Mouse (Mus musculus) frontal cortex, postnatal 25 days (tissue): ENCODE results near the gene Hnrnpa3.
A peak's percentile ranks its signal among the peaks of the same experiment; 100 is the strongest.
"Not testable (repeated sequence)": the region's sequence is repeated elsewhere in the genome, so short reads cannot be mapped to it uniquely, and the experiment has no call there.

ENCODE experiments used
- DNase-seq, 2 experiments: peaks; one replicate each; pipeline ENCODE4 v3.0.0; 2022; ENCODE audit warnings: low spot score in 2 of 2

The Hnrnpa3 gene

GRCm38 (mm10) chr2:75637055-75637304 is 22.1 kb upstream of the Hnrnpa3 start:
- not testable (repeated sequence) for DNase-seq

DNA sequence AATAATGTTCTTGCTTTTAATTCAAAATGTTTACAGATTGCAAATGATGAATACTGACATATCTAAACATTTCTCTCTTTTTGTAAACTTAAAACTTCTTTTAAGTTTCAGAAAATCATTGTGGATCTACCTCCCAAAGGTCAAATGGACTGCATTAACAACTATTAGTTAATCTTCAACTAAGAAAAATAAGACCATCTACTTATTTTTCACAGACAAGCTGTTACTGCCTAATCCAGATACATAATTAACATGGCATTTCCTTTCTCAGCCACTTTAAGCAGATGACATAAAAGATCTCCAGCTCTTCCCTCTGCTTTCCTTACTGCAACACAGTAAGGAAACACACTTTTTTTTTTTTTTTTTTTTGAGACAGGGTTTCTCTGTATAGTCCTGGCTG is 21.7 kb upstream of the Hnrnpa3 start:
- no peak for DNase-seq

- DNase-seq: not testable (repeated sequence)
Observed at GRCm38 (mm10) chr2:75637822-75638221, 21.2 kb upstream of the Hnrnpa3 start.

DNA sequence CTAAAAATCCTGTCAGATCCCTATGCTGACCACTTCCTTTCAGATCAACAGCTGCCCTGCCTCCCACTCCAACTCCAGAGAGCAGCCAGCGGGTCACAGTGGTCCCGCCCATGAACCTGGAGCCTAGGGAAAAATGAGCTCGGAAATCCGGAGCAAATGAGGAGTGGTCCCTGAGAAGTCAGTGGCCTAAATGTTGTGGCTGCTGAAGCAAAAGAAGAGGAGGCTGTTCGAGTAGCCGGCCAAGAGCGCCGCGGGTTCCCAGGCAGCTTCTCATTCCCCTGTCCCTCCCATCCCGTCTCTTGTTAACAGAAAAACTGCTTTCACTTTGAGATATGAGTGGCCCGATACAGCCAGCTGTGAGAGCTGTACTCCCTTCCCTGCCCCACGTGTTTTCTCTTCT is 19.5 kb upstream of the Hnrnpa3 start:
- DNase-seq: not testable (repeated sequence)

- DNase-seq: not testable (repeated sequence)
Observed at GRCm38 (mm10) chr2:75642312-75642711, 16.7 kb upstream of the Hnrnpa3 start.

DNA sequence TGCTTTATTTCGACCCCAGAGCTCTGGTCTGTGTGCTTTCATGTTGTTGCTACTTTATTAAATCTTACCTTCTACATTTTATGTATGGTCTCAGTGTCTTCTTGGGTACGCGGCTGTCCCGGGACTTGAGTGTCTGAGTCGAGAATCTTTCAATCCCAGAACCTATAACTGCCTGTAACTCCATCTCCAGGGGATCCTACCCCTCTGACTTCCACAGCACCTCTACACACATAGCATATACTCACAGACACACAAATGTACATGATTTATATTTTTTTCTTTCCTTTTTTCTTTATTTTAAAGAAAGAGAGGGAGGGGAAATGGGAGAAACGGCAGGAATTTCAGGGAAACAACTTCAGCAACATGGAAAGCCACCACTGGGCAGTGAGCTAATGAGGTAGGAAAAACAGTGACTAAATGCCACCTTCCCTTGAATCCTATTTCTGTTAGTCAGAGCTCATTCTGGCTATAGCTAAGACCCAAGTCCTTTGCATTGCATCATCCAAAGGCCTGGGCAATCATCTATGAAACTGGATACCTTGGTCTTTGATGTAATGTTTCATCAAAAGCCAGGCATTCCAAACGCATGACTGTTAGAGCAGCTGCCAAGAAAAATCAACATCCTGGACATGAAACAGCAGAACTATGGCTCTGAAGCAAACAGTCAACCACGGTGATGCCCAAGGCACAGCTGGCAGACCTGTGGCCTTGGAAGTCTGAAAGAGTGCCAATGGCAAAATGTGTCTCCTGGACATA is 16.1 kb upstream of the Hnrnpa3 start:
- DNase-seq: no peak

GRCm38 (mm10) chr2:75643950-75644349 is 15.1 kb upstream of the Hnrnpa3 start:
- DNase-seq: no peak

DNA sequence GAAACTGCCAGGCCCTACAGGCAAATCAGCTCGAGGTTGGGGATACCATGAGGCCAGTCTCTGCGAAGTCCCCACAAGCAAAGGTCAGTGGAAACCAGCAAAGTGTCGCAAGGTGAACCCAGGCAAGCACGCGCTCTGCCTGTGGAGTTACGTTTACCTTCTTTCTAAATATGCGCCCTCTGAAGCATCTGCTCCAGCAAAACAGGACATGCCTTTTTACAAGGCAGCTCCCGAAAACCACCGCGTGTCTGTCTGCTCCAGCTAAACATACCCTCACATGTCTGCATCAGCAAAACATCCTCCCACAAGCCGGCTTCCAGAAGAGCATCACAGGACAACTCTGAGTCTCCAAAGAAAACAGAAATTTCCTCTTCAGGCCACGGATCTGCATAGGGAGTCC is 13.8 kb upstream of the Hnrnpa3 start:
- no peak for DNase-seq

DNA sequence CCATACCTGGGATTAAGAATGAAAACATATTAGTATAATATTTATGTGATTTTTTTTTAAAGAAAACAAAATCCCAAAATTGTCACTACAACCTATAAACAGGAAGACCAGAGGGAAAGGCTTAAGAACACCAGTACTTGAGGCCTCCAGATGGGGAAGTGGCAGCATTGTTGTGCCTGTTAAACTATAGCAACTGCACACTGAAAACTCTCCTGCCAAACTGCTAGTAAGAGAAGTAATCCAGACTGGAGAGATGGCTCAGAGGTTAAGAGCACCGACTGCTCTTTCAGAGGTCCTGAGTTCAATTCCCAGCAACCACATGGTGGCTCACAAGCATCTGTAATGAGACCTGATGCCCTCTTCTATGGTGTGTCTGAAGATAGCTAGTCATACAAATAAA is 8.6 kb upstream of the Hnrnpa3 start:
- no peak for DNase-seq

DNA sequence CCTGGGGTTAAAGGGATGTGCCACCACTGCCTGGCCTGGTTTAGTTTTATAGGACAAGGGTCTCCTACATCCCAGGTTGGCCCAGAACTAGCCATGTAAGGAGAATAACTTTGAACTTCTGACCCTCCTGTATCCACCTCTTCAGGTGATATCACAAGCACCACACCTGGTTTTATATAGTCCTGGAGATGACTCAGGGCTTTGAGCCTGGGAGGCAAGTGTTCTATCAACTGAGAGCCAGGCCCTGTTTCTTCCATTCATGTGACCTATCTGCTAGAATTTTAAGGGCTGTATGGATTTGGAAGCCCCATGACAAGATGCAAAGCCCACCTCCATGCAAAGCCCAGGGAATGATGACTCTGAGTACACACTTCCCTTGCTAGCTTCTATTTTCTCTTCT is 5.9 kb upstream of the Hnrnpa3 start:
- no peak for DNase-seq

GRCm38 (mm10) chr2:75654679-75655078 is 4.4 kb upstream of the Hnrnpa3 start:
- no peak for DNase-seq

GRCm38 (mm10) chr2:75656924-75657323 is 2.1 kb upstream of the Hnrnpa3 start:
- DNase-seq: no peak

DNA sequence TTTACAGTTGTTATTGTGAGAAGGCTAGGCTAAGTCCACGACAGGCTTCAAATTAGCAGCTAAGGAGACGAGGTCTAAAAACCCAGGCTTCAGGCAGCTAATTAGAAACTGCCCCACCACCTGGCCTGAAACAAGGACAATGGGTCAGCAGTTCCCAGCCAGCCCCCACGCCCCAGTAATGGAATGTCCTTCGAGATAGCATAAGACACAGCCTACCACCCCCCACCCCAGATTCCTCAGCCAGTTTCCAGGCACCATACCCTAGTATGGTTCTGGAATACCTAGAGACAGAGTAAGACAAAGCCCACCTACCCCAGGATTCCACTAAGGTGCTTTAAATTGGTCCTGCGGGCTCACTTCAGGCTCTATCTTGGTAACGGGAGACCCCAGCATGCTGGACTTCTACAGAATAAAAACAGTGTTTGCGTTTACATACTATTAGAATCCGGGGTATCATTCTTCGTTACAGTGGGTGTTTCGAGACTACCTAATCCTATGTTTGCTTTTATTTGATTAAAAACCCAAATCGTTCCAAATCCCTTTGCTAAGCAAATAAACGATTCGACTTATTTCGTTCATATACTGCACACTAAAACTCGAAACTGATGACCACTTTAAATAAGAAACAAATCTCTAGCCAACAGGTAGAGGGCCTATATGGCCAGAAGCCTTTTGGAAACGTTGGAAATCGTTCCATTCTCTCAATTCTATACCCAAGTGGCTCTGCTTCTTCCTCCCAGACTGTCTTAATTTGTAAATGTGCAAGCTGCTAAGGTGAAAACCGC is 962 bp upstream of the Hnrnpa3 start:
- no peak for DNase-seq

GRCm38 (mm10) chr2:75659629-75659960 is 534 bp downstream of the Hnrnpa3 start:
- peak; percentile 78 to 83 for DNase-seq

DNA sequence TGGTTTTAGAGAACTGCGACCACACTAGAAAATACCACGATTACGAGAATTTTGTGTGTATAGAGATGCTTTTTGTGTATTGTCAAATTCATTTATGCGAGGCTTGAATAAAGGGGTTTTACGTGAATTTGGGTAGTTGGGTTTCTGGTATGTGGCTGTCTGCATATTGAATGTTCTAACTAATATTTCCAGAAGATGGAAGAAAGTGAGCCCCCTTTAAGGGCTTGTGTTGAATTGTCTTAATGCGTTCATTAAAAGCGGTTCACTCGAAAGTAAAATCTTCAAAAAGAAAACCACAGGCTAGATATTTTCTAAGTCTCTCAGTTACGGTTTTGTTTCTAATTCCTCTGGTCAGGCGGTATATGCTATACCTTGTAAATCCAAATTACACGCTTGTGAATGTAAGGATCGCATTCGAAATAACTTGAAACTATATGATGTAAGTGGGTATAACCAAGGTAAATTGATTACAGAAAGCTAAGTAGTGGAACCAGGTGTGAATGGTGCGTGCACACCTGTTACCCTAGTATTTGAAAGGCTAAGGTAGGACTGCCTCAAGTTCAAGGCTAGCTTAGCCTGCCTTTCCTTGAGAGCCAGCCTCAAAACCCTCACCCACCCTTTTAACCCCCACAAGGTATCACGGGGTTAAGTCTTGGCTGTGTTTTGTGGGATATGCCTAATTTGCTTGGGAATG is 1.3 kb downstream of the Hnrnpa3 start:
- no peak for DNase-seq

DNA sequence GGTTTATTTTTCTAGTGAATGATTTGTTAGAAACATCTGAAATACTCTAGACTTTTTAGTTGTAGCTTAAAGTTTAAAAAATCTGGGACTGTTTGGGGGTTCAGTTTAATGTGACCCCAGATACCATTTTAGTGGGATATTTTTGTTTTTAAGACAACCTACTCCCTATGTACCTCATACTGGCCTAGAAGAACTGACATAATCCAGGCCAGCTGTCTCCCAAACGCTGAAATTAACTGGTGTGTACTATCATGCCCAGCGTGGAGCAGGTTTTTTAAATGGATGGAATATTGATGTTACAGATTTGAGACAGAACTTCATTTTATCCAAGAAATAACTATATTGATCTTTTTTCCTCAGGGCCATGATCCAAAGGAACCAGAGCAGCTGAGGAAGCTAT is 2.0 kb downstream of the Hnrnpa3 start:
- no peak for DNase-seq

DNA sequence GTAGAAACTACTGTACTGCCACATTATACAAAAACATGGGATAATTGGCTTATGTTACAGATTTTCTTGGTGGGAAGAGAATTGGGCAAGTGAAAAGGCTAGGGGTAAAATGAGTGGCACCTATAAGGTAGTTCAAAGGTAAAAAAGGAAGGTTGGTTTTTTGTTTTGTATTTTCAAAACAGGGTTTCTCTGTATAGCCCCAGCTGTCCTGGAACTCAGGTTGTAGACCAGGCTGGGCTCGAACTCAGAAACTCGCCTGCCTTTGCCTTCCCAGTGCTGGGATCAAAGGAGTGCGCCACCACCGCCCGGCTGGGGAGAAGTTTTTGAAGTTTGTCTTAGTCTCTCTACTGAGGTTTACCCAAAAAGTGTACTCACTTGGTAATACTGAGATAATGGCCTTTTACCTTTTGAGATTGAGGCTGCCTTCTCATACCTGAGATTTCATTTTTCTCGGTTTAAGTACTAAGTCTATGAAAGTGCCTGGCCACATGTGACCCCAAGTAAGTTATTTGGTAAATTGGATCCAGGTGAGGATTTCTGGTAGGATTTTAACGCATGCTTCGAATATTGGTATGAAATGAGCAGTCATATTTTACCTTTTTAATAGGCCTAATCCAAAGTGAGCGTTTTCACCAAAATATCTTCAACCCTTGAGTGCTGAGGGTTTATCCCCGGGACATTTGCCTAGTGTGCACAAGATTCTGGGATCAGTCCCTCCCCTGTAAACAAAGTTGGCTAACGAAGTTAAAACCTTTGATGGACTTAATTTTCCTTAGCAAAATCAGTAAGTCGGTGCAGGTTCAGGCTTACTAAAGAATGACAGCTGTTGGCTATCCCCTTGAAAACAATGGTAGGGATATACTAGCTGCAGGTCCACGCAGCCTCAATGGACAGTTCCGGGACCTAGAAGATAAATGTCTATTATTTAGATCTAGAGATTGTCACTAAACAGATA is 10.7 kb downstream of the Hnrnpa3 start:
- DNase-seq: no peak

DNA sequence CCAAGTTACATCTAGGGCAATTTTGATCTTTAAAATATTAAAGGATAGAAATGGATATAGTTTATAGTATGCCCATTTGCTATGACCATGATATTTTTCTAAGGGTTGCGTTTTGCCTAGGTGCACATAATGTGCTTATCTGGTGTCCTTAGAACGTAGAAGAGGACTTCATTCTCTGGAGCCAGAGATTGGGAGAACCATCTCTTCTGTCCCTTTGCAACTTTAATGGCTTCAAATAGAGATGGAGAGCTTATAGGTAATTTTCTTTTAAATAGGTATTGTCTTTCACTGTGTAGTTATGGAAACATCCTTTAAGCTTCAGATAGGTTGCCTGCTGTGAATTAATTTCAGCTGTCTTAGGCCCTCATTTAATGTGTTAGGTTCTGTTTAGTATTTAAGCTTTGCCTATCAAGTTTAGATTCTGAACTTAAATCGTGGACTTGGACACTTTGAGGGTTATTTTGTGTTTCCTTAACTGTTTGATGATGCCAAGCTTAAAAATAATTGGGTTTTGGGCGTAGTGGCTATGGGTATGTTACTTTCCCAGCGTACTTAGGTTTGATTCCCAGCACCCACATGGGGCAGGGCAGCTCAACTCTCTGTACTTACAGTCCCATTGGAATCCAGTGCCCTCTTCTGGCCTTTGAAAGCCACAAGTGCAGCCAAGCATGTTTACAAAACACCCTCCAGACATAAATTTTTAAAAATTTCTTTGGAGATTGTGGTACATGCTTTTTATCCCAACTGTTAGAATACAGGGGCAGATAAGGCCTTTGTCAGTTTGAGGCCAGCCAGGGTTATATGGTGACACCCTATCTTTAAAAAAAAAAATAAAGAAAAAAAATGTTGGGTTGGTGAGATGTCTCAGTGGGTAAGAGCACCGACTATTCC is 11.6 kb downstream of the Hnrnpa3 start:
- no peak for DNase-seq

DNA sequence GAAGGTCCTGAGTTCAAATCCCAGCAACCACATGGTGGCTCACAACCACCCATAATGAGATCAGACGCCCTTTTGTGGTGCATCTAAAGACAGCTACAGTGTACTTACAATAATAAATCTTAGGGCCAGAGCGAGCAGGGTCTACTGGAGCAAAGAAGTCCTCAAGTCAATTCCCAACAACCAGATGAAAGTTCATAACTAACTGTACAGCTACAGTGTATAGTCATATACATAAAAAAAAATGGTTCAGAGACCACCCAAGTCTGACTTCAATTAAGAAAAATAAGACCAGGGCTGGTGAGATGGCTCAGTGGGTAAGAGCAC is 12.2 kb downstream of the Hnrnpa3 start:
- no peak for DNase-seq

- no peak for DNase-seq
Observed at GRCm38 (mm10) chr2:75672561-75672960, 13.5 kb downstream of the Hnrnpa3 start.

GRCm38 (mm10) chr2:75676567-75676966 is 17.5 kb downstream of the Hnrnpa3 start:
- no peak for DNase-seq
